Mouse (Mus musculus): ENCODE data around the gene Mpig6b.

DNA sequence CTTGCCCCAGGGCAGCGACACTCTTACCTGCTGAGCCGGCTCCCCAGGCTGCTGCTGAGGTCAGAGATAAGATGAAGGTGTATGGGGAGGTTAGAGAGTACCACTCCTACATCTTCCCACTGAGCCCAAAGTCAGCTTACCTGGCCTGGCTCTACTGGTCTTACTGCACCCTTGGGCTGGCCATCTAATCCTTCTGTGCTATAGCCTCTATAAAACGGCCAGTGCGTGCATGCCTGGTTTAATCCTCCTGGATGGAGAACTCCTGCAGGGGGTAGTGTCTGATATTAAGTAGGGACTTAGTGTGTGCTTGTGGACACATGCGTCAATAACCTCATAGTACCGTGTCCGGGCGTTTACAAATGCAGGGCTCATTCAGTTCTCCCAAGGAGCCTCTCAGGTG is 45.4 kb downstream of the Mpig6b start:
- TF ChIP-seq GATA1 (IDR thresholded peaks at IDR 0.05; ENCODE audit: borderline replicate concordance, low read length) (no peak), FLI1 (IDR thresholded peaks at IDR 0.05; ENCODE audit: low read length) (no peak)

All from megakaryocyte, embryonic 14.5 days (primary cell).